Mouse (Mus musculus): ENCODE data around the gene Leprot. TPM values are rescaled to one million over a fixed set of nuclear protein-coding genes. Genes with fewer than 3 reads are reported as not detected.

Gene Leprot
- polyA plus RNA-seq (2015; fragmentation: Nextera tagmentation; extraction: Ambion mirVana): 133 and 139 TPM in 2 replicates

DNA sequence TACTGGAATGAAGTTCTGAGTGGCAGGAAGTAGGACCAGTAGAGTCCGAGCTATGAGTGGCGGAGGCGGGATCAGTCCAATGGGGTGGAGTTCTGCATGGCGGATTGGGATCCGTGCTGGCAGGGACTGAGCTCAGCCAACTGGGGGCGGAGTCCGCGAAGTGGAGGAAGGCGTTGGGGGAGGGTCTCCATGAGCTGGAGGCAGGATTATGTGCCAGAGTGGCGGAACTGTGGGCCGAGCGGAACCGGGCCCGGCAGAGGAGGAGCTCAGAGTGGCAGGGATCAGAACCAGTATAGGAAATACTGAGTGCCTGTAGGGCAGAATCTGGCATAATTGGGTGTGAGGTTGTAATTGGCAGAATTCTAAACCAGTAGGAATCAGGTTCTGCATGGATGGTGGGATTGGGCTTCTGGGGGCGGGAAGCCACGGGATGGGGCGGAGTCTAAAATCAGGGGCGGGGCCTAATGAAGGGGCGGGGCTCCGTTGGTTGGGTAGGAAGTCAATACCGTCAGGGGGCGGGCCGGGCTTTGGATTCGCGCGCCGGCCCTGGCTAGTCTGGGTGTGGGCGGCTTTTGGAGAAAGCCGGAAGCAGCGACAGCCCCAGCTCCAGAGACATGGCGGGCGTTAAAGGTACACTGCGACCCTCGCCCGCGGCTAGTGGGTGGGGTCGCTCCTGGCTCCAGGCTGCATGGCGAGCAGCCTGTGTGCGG lies at the start of gene Leprot:
Gene Leprot (plus strand): TSS at position 523 of the 710 bp plus-strand sequence.

Other genes with a start within 250 kb of the Leprot start
- gene Ak4, start 228.4 kb upstream of the Leprot start, polyA plus RNA-seq (2015; fragmentation: Nextera tagmentation; extraction: Ambion mirVana): 2.3 and 3.2 TPM in 2 replicates
- gene Dnajc6, start 151.1 kb upstream of the Leprot start, polyA plus RNA-seq (2015; fragmentation: Nextera tagmentation; extraction: Ambion mirVana): 3.1 and 7.8 TPM in 2 replicates
- 3.8 and 4.7 TPM in 2 replicates for gene Lepr, start 69.7 kb downstream of the Leprot start, polyA plus RNA-seq (2015; fragmentation: Nextera tagmentation; extraction: Ambion mirVana)
- gene B020004J07Rik, start 196.3 kb downstream of the Leprot start, polyA plus RNA-seq (2015; fragmentation: Nextera tagmentation; extraction: Ambion mirVana): not detected in 2 replicates
- not detected in 2 replicates for gene C130073F10Rik, start 246.1 kb downstream of the Leprot start, polyA plus RNA-seq (2015; fragmentation: Nextera tagmentation; extraction: Ambion mirVana)